31 mouse cellular contexts compared by ENCODE assay signal in genomic region chr13:73684412-73684811, GRCm38 (mm10). TPM values are rescaled to one million over a fixed set of nuclear protein-coding genes. Genes with fewer than 3 reads are reported as not detected.
A peak's percentile ranks its signal among the peaks of the same experiment; 100 is the strongest.
DNase-seq lines count a peak whose midpoint lies in the region; ATAC-seq and TF ChIP-seq lines count a peak whose summit lies in the region.
"Had no signal": no experiment of that assay in that cellular context is flagged by ENCODE, and none has a peak within 500 bp of the region (broad histone marks: within the 10 kb centered on the region; RNA-seq: fewer than 3 reads in every experiment).

No protein-coding gene starts in this region.

- ATAC-seq in kidney, embryonic 14.5 days (ENCODE audit: low FRiP score, low TSS enrichment) = no peak
- ATAC-seq in midbrain, embryonic 13.5 days = no peak
- ATAC-seq: activated CD4-positive, CD25-positive, alpha-beta regulatory T cell, adult 4 months; CD4-positive, CD25-positive, alpha-beta regulatory T cell, adult 4 months; forebrain, embryonic 16.5 days; hindbrain, embryonic 16.5 days; intestine, embryonic 15.5 days had no signal

- 71% methylated on average over 1 of the region's 1 CpGs for WGBS in kidney, embryonic 14.5 days
- 77% methylated on average over 1 of the region's 1 CpGs for WGBS in midbrain, embryonic 13.5 days

- no peak overlapping the region for H3K4me2 ChIP-seq in kidney, embryonic 14.5 days (replicated peaks; ENCODE audit: low read depth, low read length)
- H3K4me2 ChIP-seq in midbrain, embryonic 13.5 days (replicated peaks) = no peak overlapping the region
- H3K4me2 ChIP-seq: embryonic facial prominence, embryonic 12.5 days; embryonic facial prominence, embryonic 15.5 days; forebrain, embryonic 12.5 days; heart, embryonic 12.5 days; heart, embryonic 15.5 days; hindbrain, embryonic 13.5 days; intestine, embryonic 15.5 days had no signal

- H3K9ac ChIP-seq in kidney, embryonic 14.5 days (ENCODE audit: low read depth, low read length) = no peak overlapping the region
- no peak overlapping the region for H3K9ac ChIP-seq in midbrain, embryonic 13.5 days (replicated peaks)
- H3K9ac ChIP-seq: embryonic facial prominence, embryonic 12.5 days; embryonic facial prominence, embryonic 15.5 days; forebrain, embryonic 12.5 days; heart, embryonic 12.5 days; heart, embryonic 15.5 days; hindbrain, embryonic 13.5 days; intestine, embryonic 15.5 days had no signal

- H3K27ac ChIP-seq in gastrocnemius, adult 2 months = no peak overlapping the region; the same call in 1 of the 2 replicates
- H3K27ac ChIP-seq in kidney, embryonic 14.5 days (ENCODE audit: low read depth, low read length) = no peak overlapping the region
- peak overlapping the region; percentile 99 for H3K27ac ChIP-seq in brown adipose tissue, adult 24 weeks (replicated peaks; ENCODE audit: low read depth, low read length)
- no peak overlapping the region for H3K27ac ChIP-seq in midbrain, embryonic 13.5 days
- H3K27ac ChIP-seq in left cerebral cortex, adult 2 months = no peak overlapping the region
- H3K27ac ChIP-seq: embryonic facial prominence, embryonic 12.5 days; embryonic facial prominence, embryonic 15.5 days; forebrain, embryonic 12.5 days; heart, embryonic 15.5 days; hindbrain, embryonic 10.5 days; hindbrain, embryonic 13.5 days; intestine, embryonic 15.5 days had no signal

- no peaks in the 10 kb centered on the region for H3K27me3 ChIP-seq in kidney, embryonic 14.5 days (ENCODE audit: control insufficient read depth, insufficient read depth, low read length)
- H3K27me3 ChIP-seq in midbrain, embryonic 13.5 days = no peaks in the 10 kb centered on the region
- H3K27me3 ChIP-seq: embryonic facial prominence, embryonic 12.5 days; embryonic facial prominence, embryonic 15.5 days; forebrain, embryonic 12.5 days; heart, embryonic 15.5 days; intestine, embryonic 15.5 days had no signal

- no peak overlapping the region for H3K4me3 ChIP-seq in gastrocnemius, adult 2 months
- no peak overlapping the region for H3K4me3 ChIP-seq in kidney, embryonic 14.5 days (ENCODE audit: low read length)
- H3K4me3 ChIP-seq in brown adipose tissue, adult 24 weeks (ENCODE audit: insufficient read depth, low read depth, low read length) = no peak overlapping the region
- H3K4me3 ChIP-seq in midbrain, embryonic 13.5 days (replicated peaks) = no peak overlapping the region
- no peak overlapping the region for H3K4me3 ChIP-seq in left cerebral cortex, adult 2 months
- H3K4me3 ChIP-seq: embryonic facial prominence, embryonic 12.5 days; embryonic facial prominence, embryonic 15.5 days; forebrain, embryonic 12.5 days; heart, embryonic 12.5 days; heart, embryonic 15.5 days; hindbrain, embryonic 10.5 days; hindbrain, embryonic 13.5 days; intestine, embryonic 15.5 days had no signal

- intact Hi-C loops in gastrocnemius, adult 2 months (cut with DNase I) = no loop called here
- intact Hi-C loops in left cerebral cortex, adult 2 months (cut with DNase I) = no loop called here

- no peaks in the 10 kb centered on the region for H3K36me3 ChIP-seq in kidney, embryonic 14.5 days (ENCODE audit: control insufficient read depth, insufficient read depth, low read length)
- no peaks in the 10 kb centered on the region for H3K36me3 ChIP-seq in midbrain, embryonic 13.5 days
- H3K36me3 ChIP-seq: embryonic facial prominence, embryonic 12.5 days; embryonic facial prominence, embryonic 15.5 days; forebrain, embryonic 12.5 days; heart, embryonic 12.5 days; heart, embryonic 15.5 days; hindbrain, embryonic 10.5 days; hindbrain, embryonic 13.5 days; intestine, embryonic 15.5 days had no signal

- peak; percentile 9 for DNase-seq in gastrocnemius, adult 18-20 months (ENCODE audit: low spot score)
- DNase-seq in gastrocnemius, adult 2 months = no peak
- DNase-seq in kidney, adult 9 months = peak; percentile 73
- no peak for DNase-seq in left cerebral cortex, adult 2 months (ENCODE audit: extremely low spot score in 1 of 2, low spot score in 2 of 2)
- DNase-seq: adrenal gland, postnatal 25 days; cerebellum, adult 18-20 months; cerebellum, adult 9-10 months; gastrocnemius, postnatal 25 days had no signal

- H3K9me3 ChIP-seq in kidney, embryonic 14.5 days (ENCODE audit: control insufficient read depth, low read length) = no peaks in the 10 kb centered on the region
- H3K9me3 ChIP-seq in midbrain, embryonic 13.5 days = no peaks in the 10 kb centered on the region
- H3K9me3 ChIP-seq: embryonic facial prominence, embryonic 12.5 days; embryonic facial prominence, embryonic 15.5 days; forebrain, embryonic 12.5 days; heart, embryonic 12.5 days; heart, embryonic 15.5 days; hindbrain, embryonic 10.5 days; hindbrain, embryonic 13.5 days; intestine, embryonic 15.5 days had no signal

- no peaks in the 10 kb centered on the region; the same call in 1 of the 2 replicates for H3K4me1 ChIP-seq in kidney, embryonic 14.5 days (ENCODE audit: control insufficient read depth, insufficient read depth, low read length)
- H3K4me1 ChIP-seq in brown adipose tissue, adult 24 weeks (ENCODE audit: control insufficient read depth, insufficient read depth, insufficient read length, low read length) = peaks cover 6% of the 10 kb centered on the region; the same call in 1 of the 2 replicates
- H3K4me1 ChIP-seq in midbrain, embryonic 13.5 days (replicated peaks) = no peaks in the 10 kb centered on the region
- H3K4me1 ChIP-seq: embryonic facial prominence, embryonic 12.5 days; embryonic facial prominence, embryonic 15.5 days; forebrain, embryonic 12.5 days; heart, embryonic 12.5 days; heart, embryonic 15.5 days; hindbrain, embryonic 10.5 days; hindbrain, embryonic 13.5 days had no signal

- TF ChIP-seq CTCF in gastrocnemius, adult 2 months (IDR thresholded peaks at IDR 0.05) = no peak
- TF ChIP-seq CTCF in left cerebral cortex, adult 2 months (IDR thresholded peaks at IDR 0.05) = no peak

RNA-seq across cellular contexts. Expression of gene Slc6a18, which starts 6.6 kb away (rescaled TPM):
- under 1 TPM; 0.18 to 0.28 TPM for total RNA-seq in gastrocnemius, adult 18-20 months (2021)
- total RNA-seq in gastrocnemius, adult 2 months (2021) = not detected
- polyA plus RNA-seq in kidney, embryonic 14.5 days (2014; fragmentation: Nextera tagmentation; extraction: Ambion mirVana) = 2.5 and 5.2 TPM in 2 replicates
- polyA plus RNA-seq in brown adipose tissue, adult 24 weeks (2012; ENCODE audit: insufficient read depth, insufficient read length, missing spikeins) = not detected in 2 replicates
- polyA plus RNA-seq in midbrain, embryonic 13.5 days (2015; fragmentation: Nextera tagmentation; extraction: Ambion mirVana) = not detected in 2 replicates
- total RNA-seq in left cerebral cortex, adult 2 months (2021) = not detected
- total RNA-seq: adrenal gland, postnatal 25 days; common myeloid progenitor, adult 5-6 weeks; heart, adult 18-20 months; heart, postnatal 10 days; heart, postnatal 36 days; MEL had no signal
- polyA plus RNA-seq: activated CD4-positive, CD25-positive, alpha-beta regulatory T cell, adult 4 months; brain, embryonic 14.5 days; C2C12; CD4-positive, CD25-positive, alpha-beta regulatory T cell, adult 4 months; embryonic facial prominence, embryonic 12.5 days; embryonic facial prominence, embryonic 15.5 days; forebrain, embryonic 12.5 days; forebrain, embryonic 16.5 days; heart, embryonic 12.5 days; heart, embryonic 15.5 days; hindbrain, embryonic 10.5 days; hindbrain, embryonic 13.5 days; hindbrain, embryonic 16.5 days; intestine, embryonic 15.5 days had no signal

RNA-seq across cellular contexts. Expression of gene Slc6a19, which starts 20.3 kb away (rescaled TPM):
- total RNA-seq in gastrocnemius, adult 18-20 months (2021) = under 1 TPM in 1 of 2 experiments, not detected in 1; 0.05 TPM
- total RNA-seq in gastrocnemius, adult 2 months (2021) = not detected
- polyA plus RNA-seq in kidney, embryonic 14.5 days (2014; fragmentation: Nextera tagmentation; extraction: Ambion mirVana) = 0.53 and 0.92 TPM in 2 replicates
- polyA plus RNA-seq in brown adipose tissue, adult 24 weeks (2012; ENCODE audit: insufficient read depth, insufficient read length, missing spikeins) = 2.1 and 2.7 TPM in 2 replicates
- 0.06 and 0.09 TPM in 2 replicates for polyA plus RNA-seq in midbrain, embryonic 13.5 days (2015; fragmentation: Nextera tagmentation; extraction: Ambion mirVana)
- total RNA-seq in left cerebral cortex, adult 2 months (2021) = under 1 TPM in 1 of 2 experiments, not detected in 1; 0.16 TPM
- total RNA-seq: gastrocnemius, adult 8-10 months; heart, postnatal 36 days; MEL had no signal
- polyA plus RNA-seq: C2C12; CD4-positive, CD25-positive, alpha-beta regulatory T cell, adult 4 months; heart, embryonic 12.5 days; heart, embryonic 15.5 days had no signal

RNA-seq across cellular contexts. Expression of gene Slc12a7, which starts 48.5 kb away (rescaled TPM):
- total RNA-seq in gastrocnemius, adult 18-20 months (2021) = 1 to 10 TPM; 3.6 to 5.1 TPM
- total RNA-seq in gastrocnemius, adult 2 months (2021) = 1 to 10 TPM; 4.1 to 4.9 TPM
- 12.9 and 28.7 TPM in 2 replicates for polyA plus RNA-seq in kidney, embryonic 14.5 days (2014; fragmentation: Nextera tagmentation; extraction: Ambion mirVana)
- polyA plus RNA-seq in brown adipose tissue, adult 24 weeks (2012; ENCODE audit: insufficient read depth, insufficient read length, missing spikeins) = 17.7 and 29.3 TPM in 2 replicates
- 16.0 and 18.5 TPM in 2 replicates for polyA plus RNA-seq in midbrain, embryonic 13.5 days (2015; fragmentation: Nextera tagmentation; extraction: Ambion mirVana)
- 1 to 10 TPM; 2.4 to 4.8 TPM for total RNA-seq in left cerebral cortex, adult 2 months (2021)

RNA-seq across cellular contexts. Expression of gene Tert, which starts 57.7 kb away (rescaled TPM):
- under 1 TPM in 1 of 2 experiments, not detected in 1; 0.07 TPM for total RNA-seq in gastrocnemius, adult 18-20 months (2021)
- total RNA-seq in gastrocnemius, adult 2 months (2021) = under 1 TPM in 1 of 2 experiments, not detected in 1; 0.14 TPM
- polyA plus RNA-seq in kidney, embryonic 14.5 days (2014; fragmentation: Nextera tagmentation; extraction: Ambion mirVana) = 5.2 and 7.9 TPM in 2 replicates
- not detected in 2 replicates for polyA plus RNA-seq in brown adipose tissue, adult 24 weeks (2012; ENCODE audit: insufficient read depth, insufficient read length, missing spikeins)
- 5.8 and 7.1 TPM in 2 replicates for polyA plus RNA-seq in midbrain, embryonic 13.5 days (2015; fragmentation: Nextera tagmentation; extraction: Ambion mirVana)
- 1 to 10 TPM; 4.1 to 4.4 TPM for total RNA-seq in left cerebral cortex, adult 2 months (2021)
- total RNA-seq: heart, postnatal 36 days had no signal

Comparison
In these comparisons a context has a peak if more than half of its experiments do, and no peak if none do; other contexts are left out.
1. DNase-seq: peak in gastrocnemius, adult 18-20 months (single experiment) and kidney, adult 9 months (single experiment); none in gastrocnemius, adult 2 months (single experiment) and left cerebral cortex, adult 2 months (0 of 2).